Mouse (Mus musculus): ENCODE data around the gene Abhd2.

- TF ChIP-seq CTCF (IDR thresholded peaks at IDR 0.05; ENCODE audit: control insufficient read depth, insufficient read depth, low read length) (no peak), POLR2A (IDR thresholded peaks at IDR 0.05; ENCODE audit: borderline replicate concordance, control insufficient read depth, low read depth, low read length) (no peak)
Measured at GRCm38 (mm10) chr7:79363370-79364043, 90.5 kb downstream of the Abhd2 start.

All from bone marrow, adult 2 months (tissue).